Mouse (Mus musculus) left cerebral cortex, postnatal 36 days (tissue): ENCODE measurements around the gene Gpr12. TPM values are rescaled to one million over a fixed set of nuclear protein-coding genes. Genes with fewer than 3 reads are reported as not detected.
A peak's percentile ranks its signal among the peaks of the same experiment; 100 is the strongest.
"Not testable (repeated sequence)": the region's sequence is repeated elsewhere in the genome, so short reads cannot be mapped to it uniquely, and the experiment has no call there.

Source experiments
- DNase-seq, 2 experiments: peaks; one replicate each; pipeline ENCODE4 v3.0.0; 2021 to 2022; ENCODE audit warnings: low spot score in 2 of 2, mixed read lengths in 1 of 2
- intact Hi-C: fragments of 180-260 bp; cut with DNase I; formaldehyde crosslinking; loops from one replicate; pipeline ENCODE4 v1.15.1; 2025
- total RNA-seq, 2 experiments: library from RNA; stranded (reverse); gene quantifications; 2 replicates each; pipeline ENCODE4 v1.2.3; 2021

Gene Gpr12
- total RNA-seq: 10 to 100 TPM; 28.5 to 34.1 TPM

GRCm38 (mm10) chr5:146584478-146585306 lies at the start of gene Gpr12:
Gene Gpr12 (minus strand): TSS chr5:146585239.
- peak; percentile 50 to 72 for DNase-seq
- intact Hi-C loops: loop anchor here (5.0 kb wide), 2 partner anchors 43 to 88 kb away; no protein-coding TSS in a partner anchor

- no peak for DNase-seq
- intact Hi-C loops: no loop called here
These were observed 46.6 kb upstream of the Gpr12 start for GRCm38 (mm10) chr5:146631602-146632001.

- no peak for DNase-seq
- intact Hi-C loops: no loop called here
These were observed 45.9 kb upstream of the Gpr12 start for GRCm38 (mm10) chr5:146630961-146631360.

GRCm38 (mm10) chr5:146629636-146630035 lies 44.6 kb upstream of the Gpr12 start:
- DNase-seq: no peak
- intact Hi-C loops: loop anchor here (5.0 kb wide), 1 partner anchor 47 kb away; no protein-coding TSS in a partner anchor

GRCm38 (mm10) chr5:146628804-146629203 lies 43.8 kb upstream of the Gpr12 start:
- intact Hi-C loops: loop anchor here (5.0 kb wide), 1 partner anchor 47 kb away; no protein-coding TSS in a partner anchor
- DNase-seq: no peak

- intact Hi-C loops: loop anchor here (5.0 kb wide), 1 partner anchor 46 kb away; no protein-coding TSS in a partner anchor
- no peak for DNase-seq
These were observed 42.9 kb upstream of the Gpr12 start for GRCm38 (mm10) chr5:146627901-146628300.

- intact Hi-C loops: loop anchor here (5.0 kb wide), 1 partner anchor 43 kb away; no protein-coding TSS in a partner anchor
- peak; percentile 68 to 77 for DNase-seq
These were observed 40.7 kb upstream of the Gpr12 start for GRCm38 (mm10) chr5:146625635-146626311.

- no peak for DNase-seq
- intact Hi-C loops: no loop called here
These were observed 26.8 kb upstream of the Gpr12 start for GRCm38 (mm10) chr5:146611830-146612229.

- intact Hi-C loops: no loop called here
- no peak for DNase-seq
These were observed 26.0 kb upstream of the Gpr12 start for GRCm38 (mm10) chr5:146611009-146611408.

GRCm38 (mm10) chr5:146609646-146610045 lies 24.6 kb upstream of the Gpr12 start:
- DNase-seq: no peak
- intact Hi-C loops: no loop called here

GRCm38 (mm10) chr5:146607816-146608215 lies 22.8 kb upstream of the Gpr12 start:
- intact Hi-C loops: no loop called here
- no peak for DNase-seq

- intact Hi-C loops: no loop called here
- DNase-seq: no peak
These were observed 21.9 kb upstream of the Gpr12 start for GRCm38 (mm10) chr5:146606895-146607294.

GRCm38 (mm10) chr5:146606221-146606620 lies 21.2 kb upstream of the Gpr12 start:
- no peak for DNase-seq
- intact Hi-C loops: no loop called here

- intact Hi-C loops: no loop called here
- DNase-seq: no peak
These were observed 14.9 kb upstream of the Gpr12 start for GRCm38 (mm10) chr5:146599970-146600369.

- DNase-seq, intact Hi-C loops: not testable (repeated sequence)
These were observed 14.2 kb upstream of the Gpr12 start for GRCm38 (mm10) chr5:146599216-146599615.

- DNase-seq: peak in 1 of 2 experiments; percentile 18
- intact Hi-C loops: no loop called here
These were observed 13.4 kb upstream of the Gpr12 start for GRCm38 (mm10) chr5:146598215-146599119.

- DNase-seq: no peak
- intact Hi-C loops: no loop called here
These were observed 12.4 kb upstream of the Gpr12 start for GRCm38 (mm10) chr5:146597503-146597874.

- DNase-seq: no peak
- intact Hi-C loops: no loop called here
These were observed 11.8 kb upstream of the Gpr12 start for GRCm38 (mm10) chr5:146596612-146597502.

GRCm38 (mm10) chr5:146592580-146592979 lies 7.5 kb upstream of the Gpr12 start:
- intact Hi-C loops: no loop called here
- no peak for DNase-seq
